Mouse (Mus musculus) forebrain, embryonic 13.5 days (tissue): ENCODE measurements around the gene Tspan11. TPM values are rescaled to one million over a fixed set of nuclear protein-coding genes. Genes with fewer than 3 reads are reported as not detected.

Source experiments
- ATAC-seq: fragments of 200-750 bp; cut with Nextera tagmentation; 2 replicates; pipeline ENCODE4 v1.8.0; 2017
- H3K27ac ChIP-seq: fragments of 300-500 bp; sonication (generic); 2 replicates; pipeline ENCODE4 v1.5.1; 2015; ENCODE audit warnings: inconsistent platforms, mild to moderate bottlenecking, moderate library complexity
- H3K27me3 ChIP-seq: fragments of 300-500 bp; sonication (generic); 2 replicates; pipeline ENCODE4 v1.6.1; 2015; ENCODE audit warnings: mild to moderate bottlenecking, inconsistent platforms
- H3K36me3 ChIP-seq: fragments of 300-500 bp; sonication (generic); 2 replicates; pipeline ENCODE4 v1.6.1; 2015; ENCODE audit warnings: mild to moderate bottlenecking, inconsistent platforms; ENCODE audit not compliant: poor library complexity, severe bottlenecking
- H3K4me1 ChIP-seq: fragments of 300-500 bp; sonication (generic); 2 replicates; pipeline ENCODE4 v1.6.1; 2015; ENCODE audit warnings: inconsistent platforms
- H3K4me2 ChIP-seq: fragments of 300-500 bp; sonication (generic); 2 replicates; pipeline ENCODE4 v1.6.1; 2015; ENCODE audit warnings: inconsistent platforms, mild to moderate bottlenecking, moderate library complexity
- H3K4me3 ChIP-seq: fragments of 300-500 bp; sonication (generic); 2 replicates; pipeline ENCODE4 v1.5.1; 2015; ENCODE audit warnings: mild to moderate bottlenecking, inconsistent platforms
- H3K9ac ChIP-seq: fragments of 300-500 bp; sonication (generic); 2 replicates; pipeline ENCODE4 v1.6.1; 2015; ENCODE audit warnings: mild to moderate bottlenecking, inconsistent platforms
- H3K9me3 ChIP-seq: fragments of 300-500 bp; sonication (generic); replicated peaks from 2 replicates; pipeline ENCODE4 v1.6.1; 2016; ENCODE audit warnings: inconsistent platforms
- WGBS: fragments of 180-500 bp; shearing (Covaris S2); methylation state at CpG from one replicate; pipeline ENCODE4 v1.1.7; 2015; 5-methylcytosine and 5-hydroxymethylcytosine counted together
- polyA plus RNA-seq: library from polyadenylated mRNA; unstranded; fragments of >200 nt; fragmentation: Nextera tagmentation; extraction: Ambion mirVana; gene quantifications from 2 replicates; pipeline ENCODE4 v1.2.1, GENCODE M21; 2015

Gene Tspan11
- 10.6 and 14.7 TPM in 2 replicates for polyA plus RNA-seq

DNA sequence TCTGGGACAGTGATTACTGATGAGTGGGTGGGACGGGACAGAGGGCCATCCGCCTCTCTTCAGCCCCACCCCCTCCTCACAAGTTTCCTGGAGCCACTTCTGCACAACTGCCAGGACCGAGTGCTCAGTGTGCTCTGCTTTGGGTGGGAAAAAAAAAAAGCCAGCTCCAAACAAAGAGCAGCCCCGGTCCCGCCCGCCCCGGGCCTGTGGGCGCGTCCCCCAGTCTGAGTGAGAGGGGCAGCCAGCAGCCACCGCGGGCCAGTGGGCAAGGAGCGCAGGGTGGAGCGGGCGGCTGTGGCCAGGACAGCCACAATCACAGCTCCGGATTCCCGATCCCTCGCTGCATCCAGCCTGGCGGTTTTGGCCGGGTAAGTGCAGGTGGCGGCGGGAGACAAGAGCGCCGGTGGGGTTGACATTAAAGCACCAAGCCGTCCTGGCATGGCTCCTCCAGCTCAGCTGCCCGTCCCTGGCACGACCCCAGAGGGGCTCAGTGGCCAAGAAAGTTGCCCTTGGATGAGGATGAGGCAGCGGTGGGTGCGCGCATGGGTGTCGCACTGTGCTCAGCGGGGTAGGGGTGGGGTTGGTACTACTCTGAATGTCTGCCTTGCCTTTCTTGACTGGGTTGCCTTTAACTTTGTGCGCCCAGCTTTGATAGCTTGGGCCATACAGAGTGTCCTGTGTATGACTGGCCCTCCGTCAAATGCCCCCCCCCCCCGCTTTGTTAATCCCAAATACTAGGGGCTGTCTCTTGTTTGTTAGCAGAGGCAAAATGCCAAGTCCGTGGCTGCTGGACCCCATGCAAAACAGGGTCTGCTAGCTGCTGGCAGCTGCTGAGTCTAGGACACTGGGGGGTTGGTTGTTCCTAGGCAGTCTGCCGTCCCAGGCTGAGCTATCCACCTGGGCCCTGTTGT lies at the start of gene Tspan11:
Tspan11 (plus strand) TSS at position 79 of the 911 bp plus-strand sequence.
- peak within 1 kb of the TSS; percentile 79 for H3K9ac ChIP-seq
- H3K4me3 ChIP-seq, result peak within 1 kb of the TSS; percentile 51
- peak within 1 kb of the TSS; percentile 75 for H3K4me2 ChIP-seq
- peaks cover 30% of the 10 kb centered on the region for H3K4me1 ChIP-seq
- no peaks in the 10 kb centered on the region for H3K36me3 ChIP-seq
- no peaks in the 10 kb centered on the region for H3K9me3 ChIP-seq
- H3K27ac ChIP-seq, result peak within 1 kb of the TSS; percentile 90
- peak; percentile 86 for ATAC-seq
- WGBS, result 0% methylated on average over 34 of the region's 36 CpGs
- no peaks in the 10 kb centered on the region for H3K27me3 ChIP-seq

DNA sequence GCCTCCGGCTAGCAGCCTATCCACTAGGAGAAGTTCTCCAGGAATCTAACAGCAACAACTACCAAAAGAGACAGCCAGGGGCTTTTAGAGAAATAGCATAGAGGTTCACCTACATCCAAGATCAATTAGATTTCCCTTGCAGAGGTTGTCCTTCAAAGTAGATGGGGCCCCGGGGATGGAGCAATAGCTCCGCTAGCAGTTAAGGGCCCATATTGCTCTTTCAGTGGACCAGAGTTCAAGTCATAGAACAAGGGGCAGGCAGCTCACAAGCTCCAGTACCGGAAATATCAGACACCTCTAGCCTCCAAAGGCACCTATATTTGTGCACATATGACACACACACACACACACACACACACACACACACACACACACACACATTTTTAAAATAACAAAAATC lies 49.5 kb upstream of the Tspan11 start:
- Histone ChIP-seq H3K36me3 (no peaks in the 10 kb centered on the region), H3K27ac (no peak overlapping the region), H3K27me3 (no peaks in the 10 kb centered on the region), H3K9ac (no peak overlapping the region), H3K4me1 (no peaks in the 10 kb centered on the region), H3K9me3 (no peaks in the 10 kb centered on the region), H3K4me2 (no peak overlapping the region), H3K4me3 (no peak overlapping the region)
- 98% methylated on average over 4 of the region's 4 CpGs for WGBS
- no peak for ATAC-seq

DNA sequence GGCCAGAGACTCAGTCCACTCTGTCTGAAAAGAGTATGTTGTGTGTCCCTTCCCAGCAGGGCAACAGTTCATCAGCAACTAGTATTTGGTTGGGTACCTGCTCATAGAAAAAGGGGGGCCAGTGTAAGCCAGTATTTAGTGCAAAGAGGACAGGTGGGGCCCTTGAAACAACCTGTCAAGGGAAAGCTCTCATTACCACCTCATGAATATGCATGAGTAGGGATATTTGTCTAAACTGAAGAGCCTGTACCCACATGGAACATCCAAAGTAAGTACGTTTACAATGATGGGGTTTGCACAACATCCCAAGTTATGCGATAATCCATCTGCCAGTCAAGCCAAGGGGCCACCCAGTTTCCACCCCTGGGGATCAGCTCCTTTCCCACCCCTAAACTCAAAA lies 47.9 kb upstream of the Tspan11 start:
- 72% methylated on average over 2 of the region's 2 CpGs for WGBS

DNA sequence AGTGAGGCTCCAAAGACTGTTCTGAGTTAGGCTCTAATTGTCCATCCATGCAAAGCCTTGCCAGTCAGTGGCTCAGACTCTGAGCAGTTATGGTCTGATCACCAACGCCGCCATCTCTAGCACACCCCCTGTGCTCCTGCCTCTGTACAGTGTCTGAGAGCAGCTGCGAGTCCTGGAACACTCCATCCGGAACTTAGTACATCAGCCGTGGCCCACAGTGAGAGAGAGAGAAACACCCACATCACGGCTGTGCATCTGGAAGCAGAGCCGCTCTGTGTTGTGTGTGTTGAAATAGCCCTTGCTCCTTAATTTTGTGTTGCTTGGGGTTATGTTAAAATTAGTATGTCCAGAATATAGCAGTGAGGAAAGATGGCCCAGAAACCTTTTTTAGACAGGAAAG lies 47.2 kb upstream of the Tspan11 start:
- H3K9me3 ChIP-seq, result no peaks in the 10 kb centered on the region
- H3K4me3 ChIP-seq, result no peak overlapping the region
- no peak for ATAC-seq
- 85% methylated on average over 7 of the region's 7 CpGs for WGBS
- H3K27ac ChIP-seq, result no peak overlapping the region
- H3K27me3 ChIP-seq, result no peaks in the 10 kb centered on the region
- no peaks in the 10 kb centered on the region for H3K36me3 ChIP-seq
- no peak overlapping the region for H3K4me2 ChIP-seq
- H3K4me1 ChIP-seq, result no peaks in the 10 kb centered on the region
- no peak overlapping the region for H3K9ac ChIP-seq

More for the DNA sequence above, 47.9 kb upstream of the Tspan11 start:
- ATAC-seq, result no peak
- Histone ChIP-seq H3K4me2 (no peak overlapping the region), H3K9ac (no peak overlapping the region), H3K9me3 (no peaks in the 10 kb centered on the region), H3K27me3 (no peaks in the 10 kb centered on the region), H3K4me1 (no peaks in the 10 kb centered on the region), H3K4me3 (no peak overlapping the region), H3K36me3 (no peaks in the 10 kb centered on the region), H3K27ac (no peak overlapping the region)

DNA sequence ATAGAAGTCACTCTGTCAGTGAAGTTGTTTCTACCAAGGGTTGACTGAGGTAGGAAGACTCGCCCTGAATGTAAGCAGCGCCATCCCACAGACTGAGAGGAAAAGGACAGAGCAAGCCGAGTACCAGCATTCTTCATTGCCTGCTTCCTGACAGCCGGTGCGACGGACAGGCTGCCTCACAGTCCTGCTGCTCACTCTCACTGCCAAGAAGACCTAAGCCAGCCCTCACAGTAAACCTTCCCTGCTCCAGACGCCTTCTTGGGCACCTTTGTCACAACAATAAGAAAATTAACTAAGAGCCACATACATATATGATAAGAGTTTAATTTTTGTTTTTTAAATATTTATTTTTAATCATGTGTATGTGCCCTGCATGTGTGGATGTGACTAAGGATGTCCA lies 46.1 kb upstream of the Tspan11 start:
- WGBS, result 78% methylated on average over 7 of the region's 7 CpGs
- H3K9me3 ChIP-seq, result no peaks in the 10 kb centered on the region
- no peak overlapping the region for H3K4me2 ChIP-seq
- no peak overlapping the region for H3K4me3 ChIP-seq
- no peak for ATAC-seq
- no peak overlapping the region for H3K27ac ChIP-seq
- H3K4me1 ChIP-seq, result no peaks in the 10 kb centered on the region
- H3K36me3 ChIP-seq, result no peaks in the 10 kb centered on the region
- no peak overlapping the region for H3K9ac ChIP-seq
- no peaks in the 10 kb centered on the region for H3K27me3 ChIP-seq

DNA sequence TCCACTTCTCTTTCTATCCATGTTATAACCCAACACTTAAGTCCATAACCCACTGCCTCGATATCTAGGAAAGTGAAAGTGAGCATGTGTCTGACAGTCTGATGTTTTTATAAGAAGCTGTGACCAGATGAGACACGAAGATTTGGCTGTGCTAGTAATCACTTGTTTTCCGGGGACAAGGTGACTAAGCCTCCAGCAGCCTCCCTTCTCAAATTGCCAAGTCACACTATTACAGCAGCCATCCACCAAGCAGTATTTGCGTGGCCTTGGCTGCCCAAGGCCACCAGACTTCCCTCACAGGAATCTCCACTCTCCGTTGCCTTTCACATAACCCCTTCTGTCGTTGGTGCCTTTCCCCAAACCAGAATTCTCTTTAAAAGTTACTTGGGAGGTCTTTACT lies 40.9 kb upstream of the Tspan11 start:
- Histone ChIP-seq H3K9ac (no peak overlapping the region), H3K36me3 (no peaks in the 10 kb centered on the region), H3K4me3 (no peak overlapping the region), H3K9me3 (no peaks in the 10 kb centered on the region), H3K4me2 (no peak overlapping the region), H3K4me1 (no peaks in the 10 kb centered on the region), H3K27me3 (no peaks in the 10 kb centered on the region), H3K27ac (no peak overlapping the region)
- no peak for ATAC-seq
- WGBS, result 90% methylated on average over 6 of the region's 6 CpGs

DNA sequence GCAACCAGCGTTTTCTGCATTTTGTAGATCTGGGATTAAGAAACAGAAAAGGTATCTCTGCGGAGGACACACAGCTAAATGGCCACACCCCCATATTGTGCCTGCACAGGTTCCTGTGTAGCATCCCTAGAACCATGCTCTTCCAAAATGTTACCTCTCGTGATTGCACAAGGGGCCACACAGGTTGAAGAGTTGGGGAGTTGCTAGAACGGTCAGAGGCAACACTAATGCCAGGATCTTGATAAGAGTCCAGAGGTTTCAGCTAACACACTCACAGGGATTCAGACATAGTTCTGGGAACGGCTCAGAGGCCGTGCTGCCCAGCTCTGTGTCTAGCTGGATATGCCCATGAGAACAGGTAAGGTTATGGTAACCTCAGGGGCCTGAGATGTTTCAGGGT lies 37.9 kb upstream of the Tspan11 start:
- WGBS, result 88% methylated on average over 6 of the region's 6 CpGs

DNA sequence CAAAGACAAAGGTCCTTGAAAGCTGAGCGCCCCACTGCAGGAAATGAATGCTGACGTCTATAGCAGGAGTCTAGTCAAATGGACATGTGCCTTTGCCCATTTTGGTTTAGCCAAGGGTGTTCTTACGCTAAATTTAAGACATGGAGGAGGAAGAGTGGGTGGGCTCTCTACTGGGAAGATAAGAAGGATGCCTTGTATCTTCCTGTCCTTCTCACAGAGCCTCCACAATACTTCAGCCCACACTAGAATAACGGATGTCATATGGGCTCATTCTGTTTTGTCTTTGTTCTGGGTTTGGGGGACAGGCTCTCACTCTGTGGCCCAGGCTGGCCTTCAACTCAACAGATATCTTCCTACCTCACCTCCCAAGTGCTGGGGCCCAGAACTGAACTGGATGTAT lies 35.8 kb upstream of the Tspan11 start:
- H3K9ac ChIP-seq, result no peak overlapping the region
- no peak overlapping the region for H3K27ac ChIP-seq
- H3K4me2 ChIP-seq, result no peak overlapping the region
- H3K4me1 ChIP-seq, result peaks cover 33% of the 10 kb centered on the region
- 92% methylated on average over 4 of the region's 4 CpGs for WGBS
- no peaks in the 10 kb centered on the region for H3K27me3 ChIP-seq
- ATAC-seq, result no peak
- H3K36me3 ChIP-seq, result no peaks in the 10 kb centered on the region
- no peaks in the 10 kb centered on the region for H3K9me3 ChIP-seq
- no peak overlapping the region for H3K4me3 ChIP-seq

More for the DNA sequence above, 37.9 kb upstream of the Tspan11 start:
- no peak overlapping the region for H3K27ac ChIP-seq
- H3K4me2 ChIP-seq, result no peak overlapping the region
- H3K4me1 ChIP-seq, result peaks cover 12% of the 10 kb centered on the region
- H3K9me3 ChIP-seq, result no peaks in the 10 kb centered on the region
- H3K36me3 ChIP-seq, result no peaks in the 10 kb centered on the region
- H3K4me3 ChIP-seq, result no peak overlapping the region
- ATAC-seq, result no peak
- H3K9ac ChIP-seq, result no peak overlapping the region
- no peaks in the 10 kb centered on the region for H3K27me3 ChIP-seq

DNA sequence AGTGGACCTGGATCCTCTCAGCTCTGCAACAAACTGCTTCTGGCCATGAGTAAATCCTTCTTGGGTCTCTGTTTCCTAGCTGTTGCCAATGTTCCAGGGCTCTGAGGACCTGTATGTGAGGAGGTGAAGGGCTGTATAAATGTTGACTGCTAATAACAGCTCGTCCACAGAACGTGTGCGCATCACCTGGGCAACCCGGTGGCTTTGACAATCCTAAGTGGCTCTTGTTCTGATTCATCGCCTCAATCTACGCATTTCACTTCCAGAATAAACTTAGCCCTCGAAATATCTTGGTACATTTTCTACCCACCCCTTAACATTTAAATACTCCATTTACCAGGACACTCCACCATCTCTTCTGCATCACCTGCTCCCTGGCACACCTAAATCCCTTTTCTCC lies 34.1 kb upstream of the Tspan11 start:
- Histone ChIP-seq H3K27me3 (no peaks in the 10 kb centered on the region), H3K4me3 (no peak overlapping the region), H3K36me3 (no peaks in the 10 kb centered on the region), H3K4me1 (peaks cover 34% of the 10 kb centered on the region), H3K4me2 (no peak overlapping the region), H3K9ac (no peak overlapping the region), H3K27ac (no peak overlapping the region), H3K9me3 (no peaks in the 10 kb centered on the region)
- no peak for ATAC-seq
- 94% methylated on average over 7 of the region's 7 CpGs for WGBS

DNA sequence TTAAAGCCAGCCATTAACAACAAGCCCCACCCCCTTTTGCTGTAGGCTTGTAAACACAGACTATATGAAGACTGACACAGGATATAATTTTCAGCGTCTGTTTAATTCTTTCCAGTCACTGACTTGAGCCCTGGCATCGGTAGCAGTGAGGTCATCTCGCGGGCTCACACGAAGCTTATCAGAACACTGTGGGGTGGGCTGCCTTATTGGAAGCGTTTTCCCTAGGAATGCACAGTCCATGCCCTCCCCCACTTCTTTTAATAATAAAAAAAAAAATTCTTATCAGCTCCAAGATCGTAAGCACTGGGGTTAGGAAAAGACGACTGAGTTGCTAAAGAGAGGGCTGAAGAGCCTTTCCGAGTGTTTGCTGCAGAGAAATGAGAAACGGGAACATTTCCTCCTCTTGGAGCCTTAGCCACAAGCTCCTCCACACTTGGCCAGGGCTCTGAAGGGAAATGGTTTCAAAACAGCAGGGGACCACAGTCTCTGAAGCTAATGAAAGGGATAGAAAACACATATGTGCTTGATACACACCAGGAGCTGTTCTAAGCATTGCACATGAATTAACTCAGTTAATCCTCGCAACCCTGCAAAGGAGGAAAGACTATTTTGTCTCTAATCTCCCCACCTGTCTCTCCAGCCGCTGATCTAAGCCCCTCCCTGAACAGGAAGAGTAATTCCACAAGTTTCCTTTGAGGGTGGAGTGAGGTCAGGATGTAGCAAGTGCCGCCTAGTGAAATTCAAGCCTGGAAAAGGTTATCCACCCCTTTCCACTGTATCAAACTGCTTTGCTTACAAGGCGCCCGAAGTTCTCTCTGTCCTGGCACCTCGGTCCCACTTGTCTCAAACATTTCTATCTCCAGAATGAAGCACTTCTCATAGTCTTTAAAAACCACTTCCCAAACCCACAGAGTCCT lies 33.4 kb upstream of the Tspan11 start:
- Histone ChIP-seq H3K4me3 (no peak overlapping the region), H3K9ac (no peak overlapping the region), H3K27me3 (no peaks in the 10 kb centered on the region), H3K36me3 (no peaks in the 10 kb centered on the region), H3K4me2 (peak overlapping the region; percentile 27), H3K4me1 (peaks cover 34% of the 10 kb centered on the region), H3K9me3 (no peaks in the 10 kb centered on the region), H3K27ac (no peak overlapping the region; the same call in 1 of the 2 replicates)
- ATAC-seq, result peak; percentile 26
- 16% methylated on average over 16 of the region's 16 CpGs for WGBS

DNA sequence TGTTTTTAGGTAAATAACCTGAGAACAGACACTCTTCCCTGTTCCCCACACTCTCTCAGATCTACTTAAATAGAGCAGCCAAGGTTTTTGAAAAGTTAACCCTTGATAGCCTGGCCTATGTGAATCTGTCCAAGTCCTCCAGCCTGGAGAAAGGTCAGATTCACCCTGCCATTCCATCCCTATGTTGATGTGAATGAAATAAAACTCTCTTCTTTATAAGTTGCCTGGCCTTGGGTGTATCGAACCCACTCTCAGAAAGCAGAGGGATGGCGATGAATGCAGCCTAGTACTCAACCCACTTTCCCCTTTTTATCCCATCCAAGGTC lies 32.7 kb upstream of the Tspan11 start:
- H3K36me3 ChIP-seq, result no peaks in the 10 kb centered on the region
- no peak overlapping the region for H3K4me2 ChIP-seq
- H3K27me3 ChIP-seq, result no peaks in the 10 kb centered on the region
- ATAC-seq, result no peak
- no peak overlapping the region for H3K4me3 ChIP-seq
- H3K9ac ChIP-seq, result no peak overlapping the region
- peaks cover 34% of the 10 kb centered on the region for H3K4me1 ChIP-seq
- H3K9me3 ChIP-seq, result no peaks in the 10 kb centered on the region
- WGBS, result 95% methylated on average over 2 of the region's 2 CpGs
- no peak overlapping the region for H3K27ac ChIP-seq

DNA sequence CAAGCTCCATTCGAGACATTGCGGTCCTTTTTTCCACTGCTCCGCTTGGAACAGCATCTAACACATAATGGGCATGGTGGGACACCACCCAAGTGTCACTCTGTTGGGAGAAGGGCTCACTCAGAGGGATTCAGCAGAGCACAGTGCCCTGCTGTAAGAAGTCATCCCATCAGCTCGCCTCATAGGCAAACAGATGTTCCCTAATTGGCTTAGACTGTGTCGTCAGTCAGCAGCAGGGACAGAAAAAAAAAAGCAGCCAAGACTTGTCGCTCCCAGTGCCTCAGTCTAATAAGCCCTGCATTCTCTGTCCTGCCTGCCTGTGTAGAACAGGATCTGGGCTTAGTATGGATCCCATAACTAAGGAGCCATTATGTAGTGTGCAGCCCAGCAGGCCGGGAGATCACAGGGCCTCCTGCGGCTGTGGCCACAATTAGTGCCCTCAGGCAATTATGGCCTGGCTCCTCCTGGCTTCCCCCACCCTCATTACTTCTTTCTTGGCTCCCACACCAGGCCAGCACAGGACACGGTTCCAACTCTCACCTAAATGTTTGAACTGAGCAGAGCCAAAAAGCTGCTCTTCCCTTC lies 31.6 kb upstream of the Tspan11 start:
- peaks cover 34% of the 10 kb centered on the region for H3K4me1 ChIP-seq
- H3K4me3 ChIP-seq, result no peak overlapping the region
- H3K27ac ChIP-seq, result peak overlapping the region; percentile 37; the same call in 1 of the 2 replicates
- H3K36me3 ChIP-seq, result no peaks in the 10 kb centered on the region
- ATAC-seq, result peak; percentile 82
- H3K9ac ChIP-seq, result no peak overlapping the region
- no peak overlapping the region for H3K4me2 ChIP-seq
- no peaks in the 10 kb centered on the region for H3K27me3 ChIP-seq
- WGBS, result 15% methylated on average over 9 of the region's 9 CpGs
- H3K9me3 ChIP-seq, result no peaks in the 10 kb centered on the region
